Comparison of ENCODE assay signal across 13 mouse cellular contexts in the genomic region with DNA sequence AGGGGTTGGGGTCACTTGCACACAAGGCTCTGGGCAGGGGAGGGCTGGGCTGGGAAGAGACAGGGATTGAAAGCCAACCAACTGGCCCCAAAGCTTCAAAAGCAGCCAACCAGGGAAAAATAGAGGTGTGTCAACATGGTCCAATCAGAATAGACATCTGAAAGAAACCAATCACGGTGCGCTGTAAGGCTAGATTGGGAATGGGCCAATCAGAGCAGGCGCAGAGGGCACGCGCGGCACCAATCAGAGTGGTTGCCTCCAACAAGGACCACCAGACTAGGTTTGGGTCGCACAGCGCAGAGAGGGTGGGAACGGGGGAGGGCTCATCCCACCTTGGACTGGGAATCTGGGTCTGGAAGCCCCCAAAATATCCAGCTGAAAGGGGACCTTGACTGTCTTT.
A peak's percentile ranks its signal among the peaks of the same experiment; 100 is the strongest.
DNase-seq lines count a peak whose midpoint lies in the region; ATAC-seq and TF ChIP-seq lines count a peak whose summit lies in the region.
"Had no signal": no experiment of that assay in that cellular context is flagged by ENCODE, and none has a peak within 500 bp of the region (broad histone marks: within the 10 kb centered on the region; RNA-seq: fewer than 3 reads in every experiment).

No protein-coding gene starts in this region.

- H3K4me2 ChIP-seq in heart, embryonic 12.5 days: 0 out of 2 replicates have a peak overlapping the region, but pooled peaks have one; percentile 1
- 0 out of 2 replicates have a peak overlapping the region, but pooled peaks have one; percentile 3 for H3K4me2 ChIP-seq in midbrain, embryonic 14.5 days (ENCODE audit: low read length)

- H3K36me3 ChIP-seq in heart, embryonic 12.5 days: no peaks in the 10 kb centered on the region
- no peaks in the 10 kb centered on the region for H3K36me3 ChIP-seq in heart, adult 2 months (ENCODE audit: control insufficient read depth, insufficient read depth, low read length)
- H3K36me3 ChIP-seq in embryonic facial prominence, embryonic 10.5 days (replicated peaks): peaks cover 4% of the 10 kb centered on the region
- no peaks in the 10 kb centered on the region for H3K36me3 ChIP-seq in midbrain, embryonic 14.5 days (ENCODE audit: control insufficient read depth, insufficient read depth, low read length)
- H3K36me3 ChIP-seq: limb, embryonic 13.5 days had no signal

- no peaks in the 10 kb centered on the region for H3K79me2 ChIP-seq in heart, adult 2 months (replicated peaks; ENCODE audit: control insufficient read depth, insufficient read depth, low read length)

- no peak for TF ChIP-seq POLR2A in heart, adult 2 months (IDR thresholded peaks at IDR 0.05; ENCODE audit: insufficient read depth, low read depth, low read length)

- DNase-seq in heart, adult 2 months: no peak
- peak; percentile 74 for DNase-seq in ES-CJ7 (ENCODE audit: low read depth, low spot score)
- peak; percentile 37 for DNase-seq in embryonic facial prominence, embryonic 10.5 days (ENCODE audit: low spot score)
- DNase-seq in midbrain, embryonic 14.5 days: peak; percentile 46
- DNase-seq in spleen, postnatal 10 days (ENCODE audit: low spot score in 2 of 2): no peak
- no peak for DNase-seq in gastrocnemius, postnatal 25 days
- DNase-seq in left cerebral cortex, postnatal 10 days (ENCODE audit: extremely low spot score in 1 of 2, low spot score in 2 of 2): no peak
- DNase-seq: cerebellum, adult 8-10 months; kidney, adult 18-20 months; lung, postnatal 4 days had no signal

- H3K9me3 ChIP-seq in heart, embryonic 12.5 days (replicated peaks): peaks cover 6% of the 10 kb centered on the region
- H3K9me3 ChIP-seq in embryonic facial prominence, embryonic 10.5 days: peaks cover 7% of the 10 kb centered on the region; the same call in 1 of the 2 replicates
- no peaks in the 10 kb centered on the region for H3K9me3 ChIP-seq in midbrain, embryonic 14.5 days (ENCODE audit: control insufficient read depth, low read length)

- no peak for TF ChIP-seq EP300 in heart, adult 2 months (IDR thresholded peaks at IDR 0.05; ENCODE audit: insufficient read depth, low read depth, low read length)

- no peak for TF ChIP-seq CTCF in heart, adult 2 months (IDR thresholded peaks at IDR 0.05)

- H3K9ac ChIP-seq in heart, embryonic 12.5 days: no peak overlapping the region
- H3K9ac ChIP-seq in heart, adult 2 months (ENCODE audit: low read depth, low read length): no peak overlapping the region
- H3K9ac ChIP-seq in midbrain, embryonic 14.5 days (replicated peaks; ENCODE audit: low read length): no peak overlapping the region
- H3K9ac ChIP-seq: limb, embryonic 13.5 days had no signal

- H3K4me3 ChIP-seq in heart, embryonic 12.5 days: no peak overlapping the region
- H3K4me3 ChIP-seq in heart, adult 2 months: no peak overlapping the region
- H3K4me3 ChIP-seq in embryonic facial prominence, embryonic 10.5 days: no peak overlapping the region
- no peak overlapping the region for H3K4me3 ChIP-seq in midbrain, embryonic 14.5 days (replicated peaks; ENCODE audit: low read depth, low read length)
- H3K4me3 ChIP-seq: erythroblast, embryonic 14.5 days; limb, embryonic 13.5 days had no signal

- no peak for ATAC-seq in heart, embryonic 12.5 days (ENCODE audit: insufficient number of reproducible peaks, low FRiP score)
- no peak for ATAC-seq in midbrain, embryonic 14.5 days (ENCODE audit: low FRiP score, low TSS enrichment)

- H3K27me3 ChIP-seq in heart, embryonic 12.5 days (replicated peaks): peaks cover 47% of the 10 kb centered on the region
- H3K27me3 ChIP-seq in heart, adult 2 months (ENCODE audit: control insufficient read depth, insufficient read depth, low read length): no peaks in the 10 kb centered on the region; the same call in 1 of the 2 replicates
- H3K27me3 ChIP-seq in embryonic facial prominence, embryonic 10.5 days (replicated peaks; ENCODE audit: low read depth, poor library complexity, severe bottlenecking): peaks cover 12% of the 10 kb centered on the region; the same call in 1 of the 2 replicates
- H3K27me3 ChIP-seq in midbrain, embryonic 14.5 days (ENCODE audit: control insufficient read depth, insufficient read depth, low read length): no peaks in the 10 kb centered on the region
- H3K27me3 ChIP-seq: limb, embryonic 13.5 days had no signal

- H3K27ac ChIP-seq in heart, embryonic 12.5 days (ENCODE audit: poor library complexity, severe bottlenecking): no peak overlapping the region
- no peak overlapping the region for H3K27ac ChIP-seq in heart, adult 2 months
- peak overlapping the region; percentile 35; the same call in 1 of the 2 replicates for H3K27ac ChIP-seq in embryonic facial prominence, embryonic 10.5 days (replicated peaks)
- no peak overlapping the region for H3K27ac ChIP-seq in midbrain, embryonic 14.5 days (replicated peaks; ENCODE audit: low read depth, low read length)
- H3K27ac ChIP-seq: limb, embryonic 13.5 days had no signal

- intact Hi-C loops in heart, adult 2 months (cut with DNase I): loop anchor here (10.0 kb wide), 1 partner anchor 480 kb away; no protein-coding TSS in a partner anchor
- intact Hi-C loops in left cerebral cortex, postnatal 10 days (cut with DNase I): no loop called here

- 44% methylated on average over 9 of the region's 9 CpGs for WGBS in heart, embryonic 12.5 days
- 51% methylated on average over 9 of the region's 9 CpGs for WGBS in heart, adult 2 months
- WGBS in embryonic facial prominence, embryonic 10.5 days: 52% methylated on average over 9 of the region's 9 CpGs
- 49% methylated on average over 9 of the region's 9 CpGs for WGBS in midbrain, embryonic 14.5 days

- peaks cover 16% of the 10 kb centered on the region for H3K4me1 ChIP-seq in heart, embryonic 12.5 days (replicated peaks)
- peaks cover 2% of the 10 kb centered on the region; the same call in 1 of the 2 replicates for H3K4me1 ChIP-seq in heart, adult 2 months (ENCODE audit: control insufficient read depth, insufficient read depth, low read length)
- peaks cover 49% of the 10 kb centered on the region for H3K4me1 ChIP-seq in embryonic facial prominence, embryonic 10.5 days
- H3K4me1 ChIP-seq in midbrain, embryonic 14.5 days (ENCODE audit: control insufficient read depth, insufficient read depth, low read length): peaks cover 10% of the 10 kb centered on the region; the same call in 1 of the 2 replicates

Comparison
In these comparisons a context has a peak if more than half of its experiments do, and no peak if none do; other contexts are left out.
1. DNase-seq: peak in ES-CJ7 (single experiment), embryonic facial prominence, embryonic 10.5 days (single experiment) and midbrain, embryonic 14.5 days (single experiment); none in heart, adult 2 months (0 of 2), spleen, postnatal 10 days (0 of 2), gastrocnemius, postnatal 25 days (single experiment) and left cerebral cortex, postnatal 10 days (0 of 2).